Mouse (Mus musculus) intestine, postnatal 0 days (tissue): ENCODE measurements around the gene Arhgef19. TPM values are rescaled to one million over a fixed set of nuclear protein-coding genes. Genes with fewer than 3 reads are reported as not detected.

ENCODE experiments used
- ATAC-seq: fragments of 200-750 bp; cut with Nextera tagmentation; 2 replicates; pipeline ENCODE4 v1.8.0; 2017; ENCODE audit warnings: mild to moderate bottlenecking, moderate TSS enrichment, moderate library complexity
- H3K27ac ChIP-seq: fragments of 300-500 bp; sonication (generic); 2 replicates; pipeline ENCODE4 v1.5.1; 2014; ENCODE audit warnings: mild to moderate bottlenecking, low read depth, low read length, moderate library complexity
- H3K27me3 ChIP-seq: fragments of 300-500 bp; sonication (generic); replicated peaks from 2 replicates; pipeline ENCODE4 v1.6.1; 2014; ENCODE audit warnings: low read length, mixed read lengths; ENCODE audit not compliant: control insufficient read depth, insufficient read depth
- H3K36me3 ChIP-seq: fragments of 300-500 bp; sonication (generic); 2 replicates; pipeline ENCODE4 v1.6.1; 2014; ENCODE audit warnings: mild to moderate bottlenecking, moderate library complexity; ENCODE audit not compliant: control insufficient read depth, insufficient read depth
- H3K4me1 ChIP-seq: fragments of 300-500 bp; sonication (generic); replicated peaks from 2 replicates; pipeline ENCODE4 v1.6.1; 2014; ENCODE audit warnings: antibody characterized with exemption, low read length, mixed read lengths; ENCODE audit not compliant: control insufficient read depth, insufficient read depth
- H3K4me2 ChIP-seq: fragments of 300-500 bp; sonication (generic); replicated peaks from 2 replicates; pipeline ENCODE4 v1.6.1; 2014; ENCODE audit warnings: low read depth, mild to moderate bottlenecking, moderate library complexity
- H3K4me3 ChIP-seq: fragments of 300-500 bp; sonication (generic); 2 replicates; pipeline ENCODE4 v1.5.1; 2014; ENCODE audit warnings: low read depth, low read length
- H3K9ac ChIP-seq: fragments of 300-500 bp; sonication (generic); 2 replicates; pipeline ENCODE4 v1.6.1; 2014; ENCODE audit warnings: mild to moderate bottlenecking, low read depth, low read length
- H3K9me3 ChIP-seq: fragments of 300-500 bp; sonication (generic); 2 replicates; pipeline ENCODE4 v1.6.1; 2016; ENCODE audit warnings: mixed run types; ENCODE audit not compliant: control insufficient read depth
- CTCF ChIP-seq: sonication (generic); IDR thresholded peaks from 2 replicates; pipeline ENCODE4 v1.5.1; 2016; ENCODE audit warnings: low read depth, mild to moderate bottlenecking, control low read depth, antibody characterized with exemption, moderate library complexity
- WGBS: fragments of 180-500 bp; shearing (Covaris S2); extraction: QIAGEN DNeasy Blood & Tissue Kit; methylation state at CpG from one replicate; pipeline ENCODE4 v1.1.7; 2014; 5-methylcytosine and 5-hydroxymethylcytosine counted together
- polyA plus RNA-seq: library from polyadenylated mRNA; unstranded; fragments of >200 nt; fragmentation: Nextera tagmentation; extraction: Ambion mirVana; gene quantifications from 2 replicates; pipeline ENCODE4 v1.2.1, GENCODE M21; 2015

The Arhgef19 gene
- polyA plus RNA-seq, 1 experiment from 2014 or later, result 4.5 TPM

GRCm38 (mm10) chr4:141267250-141267649 lies 28.0 kb downstream of the Arhgef19 start:
- Histone ChIP-seq H3K4me1 (no peaks in the 10 kb centered on the region), H3K27ac (no peak overlapping the region), H3K36me3 (no peaks in the 10 kb centered on the region), H3K4me3 (no peak overlapping the region), H3K9ac (no peak overlapping the region), H3K4me2 (no peak overlapping the region), H3K27me3 (no peaks in the 10 kb centered on the region), H3K9me3 (no peaks in the 10 kb centered on the region)
- TF ChIP-seq CTCF, result no peak
- 78% methylated on average over 3 of the region's 3 CpGs for WGBS
- no peak for ATAC-seq

- no peak for ATAC-seq
- Histone ChIP-seq H3K36me3 (no peaks in the 10 kb centered on the region), H3K9ac (no peak overlapping the region), H3K27me3 (no peaks in the 10 kb centered on the region), H3K4me1 (no peaks in the 10 kb centered on the region), H3K27ac (no peak overlapping the region), H3K4me2 (no peak overlapping the region), H3K9me3 (no peaks in the 10 kb centered on the region), H3K4me3 (no peak overlapping the region)
- 44% methylated on average over 9 of the region's 9 CpGs for WGBS
- TF ChIP-seq CTCF, result peak; percentile 85
Observed at GRCm38 (mm10) chr4:141267837-141268236, 28.5 kb downstream of the Arhgef19 start.

GRCm38 (mm10) chr4:141268350-141268749 lies 29.1 kb downstream of the Arhgef19 start:
- Histone ChIP-seq H3K9ac (no peak overlapping the region), H3K36me3 (no peaks in the 10 kb centered on the region), H3K27me3 (no peaks in the 10 kb centered on the region), H3K4me2 (no peak overlapping the region), H3K9me3 (no peaks in the 10 kb centered on the region), H3K4me1 (no peaks in the 10 kb centered on the region), H3K27ac (no peak overlapping the region), H3K4me3 (no peak overlapping the region)
- 85% methylated on average over 4 of the region's 4 CpGs for WGBS
- ATAC-seq, result no peak
- peak; percentile 46 for TF ChIP-seq CTCF

- Histone ChIP-seq H3K4me1 (no peaks in the 10 kb centered on the region), H3K4me3 (no peak overlapping the region), H3K27me3 (no peaks in the 10 kb centered on the region), H3K9me3 (no peaks in the 10 kb centered on the region), H3K9ac (no peak overlapping the region), H3K27ac (no peak overlapping the region), H3K4me2 (no peak overlapping the region), H3K36me3 (no peaks in the 10 kb centered on the region)
- 57% methylated on average over 6 of the region's 6 CpGs for WGBS
- no peak for ATAC-seq
- peak; percentile 53 for TF ChIP-seq CTCF
Observed at GRCm38 (mm10) chr4:141269080-141269479, 29.8 kb downstream of the Arhgef19 start.

GRCm38 (mm10) chr4:141270201-141270940 lies 31.1 kb downstream of the Arhgef19 start:
- Histone ChIP-seq H3K27ac (no peak overlapping the region), H3K9ac (no peak overlapping the region), H3K9me3 (no peaks in the 10 kb centered on the region), H3K27me3 (no peaks in the 10 kb centered on the region), H3K4me3 (no peak overlapping the region), H3K4me2 (no peak overlapping the region), H3K36me3 (no peaks in the 10 kb centered on the region), H3K4me1 (no peaks in the 10 kb centered on the region)
- WGBS, result 75% methylated on average over 15 of the region's 15 CpGs
- ATAC-seq, result no peak
- no peak for TF ChIP-seq CTCF

- Histone ChIP-seq H3K4me3 (no peak overlapping the region), H3K36me3 (no peaks in the 10 kb centered on the region), H3K27ac (0 out of 2 replicates have a peak overlapping the region, but pooled peaks have one; percentile 46), H3K9ac (no peak overlapping the region), H3K27me3 (no peaks in the 10 kb centered on the region), H3K9me3 (no peaks in the 10 kb centered on the region), H3K4me2 (no peak overlapping the region), H3K4me1 (no peaks in the 10 kb centered on the region)
- peak; percentile 20 for ATAC-seq
- peak; percentile 60 for TF ChIP-seq CTCF
- 75% methylated on average over 7 of the region's 7 CpGs for WGBS
Observed at GRCm38 (mm10) chr4:141271228-141271627, 31.9 kb downstream of the Arhgef19 start.
